Mouse (Mus musculus) liver, embryonic 14.5 days (tissue): Measurements from ENCODE around the gene Nfrkb. TPM values are rescaled to one million over a fixed set of nuclear protein-coding genes. Genes with fewer than 3 reads are reported as not detected.

ENCODE experiments used
- ATAC-seq: fragments of 200-750 bp; cut with Nextera tagmentation; 2 replicates; pipeline ENCODE4 v1.8.0; 2017; ENCODE audit warnings: moderate number of reproducible peaks, mild to moderate bottlenecking, moderate library complexity; ENCODE audit not compliant: insufficient read depth
- DNase-seq, 3 experiments: peaks; one replicate each; pipeline ENCODE4 v3.0.0-alpha.2; 2012 to 2013; ENCODE audit warnings: low read depth in 3 of 3, low spot score in 3 of 3
- H3K27ac ChIP-seq: fragments of 300-500 bp; sonication (generic); 2 replicates; pipeline ENCODE4 v1.5.1; 2014; ENCODE audit warnings: moderate library complexity, mild to moderate bottlenecking, control low read depth, inconsistent platforms
- H3K27me3 ChIP-seq: fragments of 300-500 bp; sonication (generic); 2 replicates; pipeline ENCODE4 v1.6.1; 2014; ENCODE audit warnings: mild to moderate bottlenecking, low read length, moderate library complexity; ENCODE audit not compliant: control insufficient read depth, insufficient read depth
- H3K36me3 ChIP-seq: fragments of 300-500 bp; sonication (generic); replicated peaks from 2 replicates; pipeline ENCODE4 v1.6.1; 2014; ENCODE audit warnings: low read depth; ENCODE audit not compliant: control insufficient read depth, insufficient read depth
- H3K4me1 ChIP-seq, 2 experiments: fragments of 200-500 bp in 1 of 2; fragments of 300-500 bp in 1 of 2; sonication (generic) in 1 of 2; replicated peaks; 2 replicates each; pipeline ENCODE4 v1.6.1; 2012 to 2014; ENCODE audit warnings: antibody characterized with exemption in 1 of 2, inconsistent platforms in 1 of 2, low read length in 1 of 2; ENCODE audit not compliant: control insufficient read depth in 2 of 2, insufficient read depth in 2 of 2
- H3K4me2 ChIP-seq: fragments of 300-500 bp; sonication (generic); 2 replicates; pipeline ENCODE4 v1.6.1; 2014; ENCODE audit warnings: low read depth, mild to moderate bottlenecking, control low read depth, moderate library complexity
- H3K4me3 ChIP-seq, 2 experiments: fragments of 200-500 bp in 1 of 2; fragments of 300-500 bp in 1 of 2; sonication (generic) in 1 of 2; 2 replicates each; pipeline ENCODE4 v1.5.1; 2012 to 2014; ENCODE audit warnings: low read depth in 2 of 2, low read length in 2 of 2, mild to moderate bottlenecking in 2 of 2, control low read depth in 1 of 2, inconsistent platforms in 1 of 2, moderate library complexity in 1 of 2; ENCODE audit not compliant: insufficient read depth in 1 of 2
- H3K9ac ChIP-seq: fragments of 300-500 bp; sonication (generic); replicated peaks from 2 replicates; pipeline ENCODE4 v1.6.1; 2014; ENCODE audit warnings: mild to moderate bottlenecking, control low read depth, moderate library complexity
- H3K9me3 ChIP-seq: fragments of 300-500 bp; sonication (generic); 2 replicates; pipeline ENCODE4 v1.6.1; 2016; ENCODE audit warnings: low read length, mixed read lengths; ENCODE audit not compliant: control insufficient read depth
- CTCF ChIP-seq: IDR thresholded peaks from 2 replicates; pipeline ENCODE4 v1.5.1; 2016; ENCODE audit warnings: antibody characterized with exemption, low read depth, control low read depth
- EP300 ChIP-seq: IDR thresholded peaks from 2 replicates; pipeline ENCODE4 v1.6.1; 2016; ENCODE audit warnings: antibody characterized with exemption, low read depth
- WGBS: fragments of 180-500 bp; shearing (Covaris S2); extraction: QIAGEN DNeasy Blood & Tissue Kit; methylation state at CpG from one replicate; pipeline ENCODE4 v1.1.7; 2014; ENCODE audit not compliant: insufficient replicate concordance; 5-methylcytosine and 5-hydroxymethylcytosine counted together
- polyA plus RNA-seq, 2 experiments: library from polyadenylated mRNA; depleted of rRNA in 1 of 2; stranded (reverse) in 1 of 2; unstranded in 1 of 2; fragments of >200 nt; fragmentation: Nextera tagmentation in 1 of 2; extraction: Ambion mirVana in 1 of 2; gene quantifications; 2 replicates each; pipeline versions ENCODE4 v1.2.1 to v1.2.3; 2012 to 2014

The Nfrkb gene
- polyA plus RNA-seq, 2 experiments: 5.6 to 5.9 TPM

DNA sequence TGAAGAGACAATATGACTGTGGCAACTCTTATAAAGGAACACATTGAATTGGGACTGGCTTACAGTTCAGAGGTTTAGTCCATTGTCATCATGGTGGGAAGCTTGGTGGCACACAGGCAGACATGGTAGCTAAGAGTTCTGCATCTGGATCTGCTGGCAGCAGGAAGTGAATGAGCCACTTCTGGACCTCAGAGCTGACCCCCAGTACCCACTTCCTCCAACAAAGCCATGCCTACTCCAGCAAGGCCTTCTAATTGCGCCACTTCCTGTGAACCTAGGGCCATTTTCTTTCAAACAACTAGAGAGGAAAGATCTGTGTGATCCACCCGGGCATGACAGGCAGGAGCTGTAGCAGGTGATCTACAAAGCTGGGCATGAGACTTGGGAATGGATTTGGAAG, 33.3 kb upstream of the Nfrkb start:
- peaks cover 9% of the 10 kb centered on the region for H3K36me3 ChIP-seq
- H3K27ac ChIP-seq: no peak overlapping the region
- H3K9me3 ChIP-seq: no peaks in the 10 kb centered on the region
- peaks cover 0 to 3% of the 10 kb centered on the region in 2 experiments; a peak in 1 of 4 replicates for H3K4me1 ChIP-seq
- H3K4me3 ChIP-seq: no peak overlapping the region
- 56% methylated on average over 2 of the region's 2 CpGs for WGBS
- H3K27me3 ChIP-seq: no peaks in the 10 kb centered on the region
- TF ChIP-seq CTCF (no peak), EP300 (no peak)
- H3K9ac ChIP-seq: no peak overlapping the region
- no peak overlapping the region for H3K4me2 ChIP-seq
- DNase-seq: no peak
- no peak for ATAC-seq

DNA sequence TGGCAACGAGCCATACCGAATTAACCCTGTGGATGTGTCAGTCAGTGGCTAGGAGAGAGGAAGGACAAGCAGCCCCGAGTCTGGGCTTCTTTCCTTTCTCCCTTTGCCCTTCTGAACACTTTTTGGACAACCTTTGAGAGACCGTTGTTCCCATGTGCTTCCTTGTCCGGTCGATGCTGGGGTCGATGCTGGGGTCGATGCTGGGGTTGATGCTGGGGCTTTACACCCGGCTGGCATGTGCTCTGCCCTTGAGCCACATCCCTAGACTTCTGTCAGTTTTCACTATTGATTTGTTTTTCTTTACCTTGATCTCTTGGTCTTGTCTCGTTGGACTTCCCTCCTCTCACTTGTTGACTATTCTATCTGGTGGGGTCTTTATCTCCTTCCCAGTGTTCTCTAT, 32.5 kb upstream of the Nfrkb start:
- no peaks in the 10 kb centered on the region for H3K27me3 ChIP-seq
- H3K36me3 ChIP-seq: peaks cover 9% of the 10 kb centered on the region
- no peak overlapping the region for H3K27ac ChIP-seq
- peaks cover 0 to 3% of the 10 kb centered on the region in 2 experiments; a peak in 1 of 4 replicates for H3K4me1 ChIP-seq
- ATAC-seq (no peak), DNase-seq (no peak)
- TF ChIP-seq EP300 (no peak), CTCF (no peak)
- H3K9ac ChIP-seq: no peak overlapping the region
- peak overlapping the region; percentile 20; the same call in 1 of the 2 replicates for H3K4me2 ChIP-seq
- no peaks in the 10 kb centered on the region for H3K9me3 ChIP-seq
- 74% methylated on average over 10 of the region's 10 CpGs for WGBS
- H3K4me3 ChIP-seq: no peak overlapping the region

DNA sequence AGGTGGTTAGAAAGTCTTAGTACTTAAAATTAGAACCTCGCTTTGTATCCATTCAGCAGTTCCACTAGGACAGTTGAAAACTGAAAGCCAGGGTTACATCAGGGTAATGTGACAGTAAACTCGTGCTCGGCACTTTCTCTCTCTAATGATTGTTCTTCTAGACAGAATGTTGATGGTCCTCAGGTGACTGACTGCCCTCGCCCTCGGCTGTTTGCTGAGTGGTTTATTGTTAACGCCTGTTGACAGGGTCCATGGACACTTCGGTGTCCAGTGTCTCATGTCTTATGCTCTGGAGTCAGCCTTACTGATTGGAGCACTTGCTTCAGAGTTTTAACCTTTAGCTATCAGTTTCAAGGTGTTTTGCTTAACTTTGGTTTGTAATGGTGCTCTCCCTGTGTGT, 31.9 kb upstream of the Nfrkb start:
- Histone ChIP-seq H3K4me3 (no peak overlapping the region), H3K27ac (no peak overlapping the region), H3K27me3 (no peaks in the 10 kb centered on the region), H3K9me3 (no peaks in the 10 kb centered on the region), H3K9ac (no peak overlapping the region), H3K36me3 (peaks cover 13% of the 10 kb centered on the region), H3K4me1 (peaks cover 0 to 3% of the 10 kb centered on the region in 2 experiments; a peak in 1 of 4 replicates), H3K4me2 (peak overlapping the region; percentile 20; the same call in 1 of the 2 replicates)
- 64% methylated on average over 7 of the region's 7 CpGs for WGBS
- peak in 1 of 3 experiments; percentile 20 for DNase-seq
- no peak for TF ChIP-seq EP300
- no peak for TF ChIP-seq CTCF
- ATAC-seq: peak; percentile 23; the same call in 1 of the 2 replicates

DNA sequence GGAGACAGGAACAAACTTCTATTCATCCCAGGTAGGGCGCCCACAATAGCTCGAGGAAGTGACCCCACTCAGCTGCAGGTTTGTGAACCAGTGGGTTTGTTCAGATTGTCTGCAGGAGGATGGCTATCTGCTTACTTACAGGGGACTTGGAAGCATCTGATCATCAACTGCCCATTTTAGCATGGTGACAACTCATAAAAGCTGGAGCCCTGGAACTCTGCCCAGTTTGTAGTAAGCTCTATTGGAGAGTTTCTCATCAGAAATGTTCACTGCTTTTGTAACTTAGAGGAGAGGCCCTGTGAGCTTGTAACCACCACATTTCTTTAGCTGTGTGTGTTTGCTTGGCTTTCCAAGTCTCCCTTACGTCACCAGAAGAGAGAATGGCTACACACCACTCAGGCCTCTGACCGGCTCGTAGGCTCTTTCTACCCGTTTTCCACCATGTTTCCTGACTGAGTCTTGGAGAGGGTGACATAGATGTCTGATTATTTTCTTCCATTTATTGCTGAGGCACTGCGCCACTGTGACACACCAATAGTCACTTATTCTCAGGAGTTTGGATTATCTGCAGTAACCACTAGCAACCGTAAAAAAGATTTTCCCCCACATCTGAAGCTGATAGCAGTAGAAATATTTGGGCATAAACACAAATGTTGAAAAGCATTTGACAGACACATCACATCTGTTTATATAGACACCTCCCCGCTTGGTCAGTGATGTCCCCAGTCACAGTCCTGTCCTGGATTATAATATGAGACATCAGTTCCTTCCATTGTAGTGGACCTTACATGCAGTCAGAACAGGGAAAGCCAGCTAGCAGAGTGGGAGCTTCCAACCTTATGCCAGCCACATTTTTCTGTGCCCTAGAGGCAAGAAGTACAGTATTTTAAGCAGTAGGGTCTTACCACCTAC, 22.0 kb upstream of the Nfrkb start:
- no peak overlapping the region for H3K4me2 ChIP-seq
- H3K36me3 ChIP-seq: peaks cover 17% of the 10 kb centered on the region
- H3K4me3 ChIP-seq: no peak overlapping the region
- no peak for DNase-seq
- H3K27ac ChIP-seq: no peak overlapping the region
- WGBS: 80% methylated on average over 9 of the region's 9 CpGs
- H3K4me1 ChIP-seq: peaks cover 0 to 5% of the 10 kb centered on the region in 2 experiments; a peak in 2 of 4 replicates
- H3K9me3 ChIP-seq: no peaks in the 10 kb centered on the region
- H3K9ac ChIP-seq: no peak overlapping the region
- no peak for TF ChIP-seq EP300
- no peak for ATAC-seq
- no peaks in the 10 kb centered on the region for H3K27me3 ChIP-seq

DNA sequence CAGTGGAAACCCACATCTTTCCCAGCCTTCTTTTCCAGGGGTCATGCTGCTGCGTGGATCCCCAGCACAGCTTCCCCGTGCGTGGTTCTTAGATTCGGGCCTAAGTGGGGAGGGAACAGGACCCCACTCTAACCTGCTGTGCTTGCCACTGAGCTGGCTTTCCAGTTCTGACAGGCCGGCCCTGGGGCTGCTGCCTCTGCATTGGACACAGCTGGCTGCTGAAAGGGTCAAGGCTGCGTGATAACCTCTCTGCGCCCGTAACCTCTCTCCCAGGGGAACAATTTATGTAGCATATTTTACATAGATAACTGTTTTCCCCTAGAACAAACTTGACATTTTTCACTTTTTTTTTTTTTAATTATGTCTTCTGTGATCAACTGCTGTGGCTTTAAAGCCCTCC, 20.9 kb upstream of the Nfrkb start:
- H3K36me3 ChIP-seq: peaks cover 11% of the 10 kb centered on the region
- no peak for ATAC-seq
- TF ChIP-seq CTCF (no peak), EP300 (no peak)
- H3K27ac ChIP-seq: no peak overlapping the region
- H3K4me3 ChIP-seq: no peak overlapping the region
- no peaks in the 10 kb centered on the region for H3K27me3 ChIP-seq
- no peak overlapping the region for H3K9ac ChIP-seq
- no peaks in the 10 kb centered on the region for H3K9me3 ChIP-seq
- H3K4me1 ChIP-seq: peaks cover 0 to 5% of the 10 kb centered on the region in 2 experiments; a peak in 2 of 4 replicates
- DNase-seq: no peak
- WGBS: 71% methylated on average over 8 of the region's 8 CpGs
- no peak overlapping the region for H3K4me2 ChIP-seq
